Mouse (Mus musculus) CH12.LX (cell line): ENCODE data around the gene Hspb9. TPM values are rescaled to one million over a fixed set of nuclear protein-coding genes. Genes with fewer than 3 reads are reported as not detected.

Experiments used
- DNase-seq: peaks from one replicate; pipeline ENCODE4 v3.0.0-alpha.2; 2013; ENCODE audit errors: extremely low read depth
- H3K27ac ChIP-seq: 2 replicates; pipeline ENCODE4 v1.5.1; 2012; ENCODE audit warnings: low read depth, mild to moderate bottlenecking, control low read depth, moderate library complexity; ENCODE audit not compliant: insufficient read depth
- H3K27me3 ChIP-seq: replicated peaks from 2 replicates; pipeline ENCODE3; 2012; ENCODE audit warnings: inconsistent platforms
- H3K36me3 ChIP-seq, 2 experiments: replicated peaks in 1 of 2; 2 replicates each; pipeline versions ENCODE3 to v1.6.1; 2012; ENCODE audit warnings: inconsistent platforms in 1 of 2, low read length in 1 of 2, mild to moderate bottlenecking in 1 of 2, mixed read lengths in 1 of 2, moderate library complexity in 1 of 2; ENCODE audit not compliant: control insufficient read depth in 1 of 2, insufficient read depth in 1 of 2
- H3K4me1 ChIP-seq, 2 experiments: 2 replicates each; pipeline ENCODE4 v1.6.1; 2012; ENCODE audit warnings: inconsistent platforms in 1 of 2, moderate library complexity in 1 of 2; ENCODE audit not compliant: insufficient read depth in 2 of 2, control insufficient read depth in 1 of 2
- H3K4me2 ChIP-seq: 2 replicates; pipeline ENCODE4 v1.6.1; 2012; ENCODE audit warnings: low read depth, mild to moderate bottlenecking, control low read depth; ENCODE audit not compliant: poor library complexity, insufficient read depth, severe bottlenecking
- H3K4me3 ChIP-seq, 3 experiments: fragments of 150-350 bp in 1 of 3; sonication (generic) in 1 of 3; replicated peaks in 1 of 3; 2 replicates each; pipeline versions ENCODE3 to v1.5.1; 2011 to 2012; ENCODE audit warnings: low read depth in 2 of 3, low read length in 2 of 3, mild to moderate bottlenecking in 2 of 3, moderate library complexity in 2 of 3, control low read depth in 1 of 3, improper control_type of control experiment in 1 of 3, inconsistent platforms in 1 of 3, mixed read lengths in 1 of 3; ENCODE audit not compliant: poor library complexity in 1 of 3
- H3K79me2 ChIP-seq: replicated peaks from 2 replicates; pipeline ENCODE4 v1.6.1; 2012; ENCODE audit warnings: mild to moderate bottlenecking, moderate library complexity; ENCODE audit not compliant: control insufficient read depth, poor library complexity, insufficient read depth, severe bottlenecking; ENCODE audit errors: extremely low read depth
- H3K9ac ChIP-seq: 2 replicates; pipeline ENCODE4 v1.6.1; 2012; ENCODE audit warnings: low read depth, mild to moderate bottlenecking, control low read depth, moderate library complexity; ENCODE audit not compliant: insufficient read depth
- H3K9me3 ChIP-seq: replicated peaks from 2 replicates; pipeline ENCODE3; 2012; ENCODE audit warnings: low read length, inconsistent platforms, mixed read lengths
- BHLHE40 ChIP-seq: IDR thresholded peaks from 2 replicates; pipeline ENCODE4 v1.6.1; 2011; ENCODE audit warnings: mild to moderate bottlenecking, low read depth, low read length, improper control_type of control experiment
- ETS1 ChIP-seq: conservative IDR thresholded peaks from 2 replicates; pipeline ENCODE4 v1.6.1; 2012; ENCODE audit warnings: low read depth, mild to moderate bottlenecking, inconsistent platforms, low read length, improper control_type of control experiment, moderate library complexity
- IRF4 ChIP-seq: IDR thresholded peaks from 2 replicates; pipeline ENCODE4 v1.6.1; 2014; ENCODE audit warnings: low read depth, mild to moderate bottlenecking, inconsistent platforms, low read length, improper control_type of control experiment
- JUN ChIP-seq: IDR thresholded peaks from 2 replicates; pipeline ENCODE4 v1.6.1; 2011; ENCODE audit warnings: low read depth, mild to moderate bottlenecking, low read length, improper control_type of control experiment, moderate library complexity; ENCODE audit not compliant: insufficient read depth
- KAT2A ChIP-seq: IDR thresholded peaks from 2 replicates; pipeline ENCODE4 v1.6.1; 2012; ENCODE audit warnings: low read length, improper control_type of control experiment, inconsistent platforms; ENCODE audit not compliant: insufficient replicate concordance
- MAFK ChIP-seq: IDR thresholded peaks from 2 replicates; pipeline ENCODE4 v1.6.1; 2011; ENCODE audit warnings: low read length, improper control_type of control experiment; ENCODE audit not compliant: insufficient replicate concordance
- MAX ChIP-seq: IDR thresholded peaks from 2 replicates; pipeline ENCODE4 v1.6.1; 2011; ENCODE audit warnings: low read length, improper control_type of control experiment
- MAZ ChIP-seq: IDR thresholded peaks from 2 replicates; pipeline ENCODE4 v1.6.1; 2012; ENCODE audit warnings: low read depth, mild to moderate bottlenecking, inconsistent platforms, low read length, improper control_type of control experiment, moderate library complexity
- MYC ChIP-seq: IDR thresholded peaks from 2 replicates; pipeline ENCODE4 v1.6.1; 2011; ENCODE audit warnings: low read depth, mild to moderate bottlenecking, improper control_type of control experiment, low read length
- NRF1 ChIP-seq: IDR thresholded peaks from 2 replicates; pipeline ENCODE4 v1.6.1; 2014; ENCODE audit warnings: low read depth, mild to moderate bottlenecking, inconsistent platforms, low read length, improper control_type of control experiment, moderate library complexity
- POLR2A ChIP-seq: IDR thresholded peaks from 2 replicates; pipeline ENCODE4 v1.6.1; 2011; ENCODE audit warnings: low read depth, mild to moderate bottlenecking, improper control_type of control experiment, low read length
- POLR2AphosphoS2 ChIP-seq: IDR thresholded peaks from 2 replicates; pipeline ENCODE4 v1.6.1; 2011; ENCODE audit warnings: low read depth, low read length, improper control_type of control experiment
- RCOR1 ChIP-seq: conservative IDR thresholded peaks from 2 replicates; pipeline ENCODE4 v1.6.1; 2012; ENCODE audit warnings: low read depth, mild to moderate bottlenecking, inconsistent platforms, low read length, improper control_type of control experiment
- UBTF ChIP-seq: IDR thresholded peaks from 2 replicates; pipeline ENCODE4 v1.6.1; 2012; ENCODE audit warnings: low read depth, mild to moderate bottlenecking, inconsistent platforms, low read length, improper control_type of control experiment, moderate library complexity
- ZKSCAN1 ChIP-seq: IDR thresholded peaks from 2 replicates; pipeline ENCODE4 v1.6.1; 2012; ENCODE audit warnings: low read depth, inconsistent platforms, low read length, improper control_type of control experiment, borderline replicate concordance
- dilution Hi-C: fragments of 300-500 bp; cut with MboI; formaldehyde crosslinking; loops from 2 replicates; pipeline ENCODE4 v1.14.3; 2020; ENCODE audit warnings: low sequenced_read_pairs; ENCODE audit not compliant: extremely low pct_unique_long_range_greater_than_20kb, extremely low pct_ligation_motif_present
- in situ Hi-C: fragments of 300-500 bp; cut with MboI; formaldehyde crosslinking; loops from 3 replicates; pipeline ENCODE4 v1.14.3; 2019; ENCODE audit warnings: low sequenced_read_pairs, low pct_ligation_motif_present, low pct_unique_long_range_greater_than_20kb, mixed read lengths
- polyA plus RNA-seq: library from polyadenylated mRNA; unstranded; fragments of >175 nt; gene quantifications from 2 replicates; pipeline ENCODE4 v1.2.1, GENCODE M21; 2012; ENCODE audit warnings: low read depth; ENCODE audit not compliant: insufficient read length
- total RNA-seq, 2 experiments: library from RNA; depleted of rRNA; stranded (reverse); fragments of 300-350 nt in 1 of 2; fragments of >200 nt in 1 of 2; gene quantifications; 2 replicates each; pipeline ENCODE4 v1.2.3; 2012 to 2014

Gene Hspb9
- total and polyA plus RNA-seq, 3 experiments, result 0.54 TPM; not detected in 2

DNA sequence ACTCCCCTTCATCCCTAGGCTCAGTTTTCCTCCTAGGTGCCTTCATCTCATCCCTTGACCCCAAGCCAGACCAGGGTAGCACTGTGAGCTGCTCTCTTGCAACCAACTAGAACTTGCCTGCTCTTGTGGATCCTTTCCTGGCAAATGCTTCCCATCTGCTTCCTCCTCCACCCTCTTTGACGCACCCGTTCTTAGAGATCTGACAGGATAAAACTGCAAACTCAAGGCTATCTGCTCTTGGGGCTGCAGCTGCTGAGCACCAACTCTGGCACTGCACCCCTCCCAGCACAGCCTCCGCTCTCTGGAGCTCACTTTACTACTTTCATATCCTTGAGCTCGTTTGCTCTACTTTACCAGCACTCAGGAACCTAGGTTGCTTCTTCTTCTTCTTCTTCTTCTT is 35.0 kb downstream of the Hspb9 start:
- no peak overlapping the region for H3K4me2 ChIP-seq
- 0 out of 4 replicates have a peak, but pooled peaks cover 0 to 3% of the 10 kb centered on the region in 2 experiments for H3K4me1 ChIP-seq
- peaks cover 27 to 90% of the 10 kb centered on the region in 2 experiments for H3K36me3 ChIP-seq
- DNase-seq, result no peak
- no peak overlapping the region for H3K27ac ChIP-seq
- in situ Hi-C loops (no loop called here), dilution Hi-C loops (no loop called here)
- no peak overlapping the region for H3K9ac ChIP-seq
- H3K9me3 ChIP-seq, result peaks cover 3% of the 10 kb centered on the region
- no peaks in the 10 kb centered on the region for H3K79me2 ChIP-seq
- no peak overlapping the region for H3K4me3 ChIP-seq
- TF ChIP-seq IRF4, result no peak
- TF ChIP-seq MAFK, result no peak
- no peak for TF ChIP-seq MAX
- no peak for TF ChIP-seq MYC
- H3K27me3 ChIP-seq, result no peaks in the 10 kb centered on the region

DNA sequence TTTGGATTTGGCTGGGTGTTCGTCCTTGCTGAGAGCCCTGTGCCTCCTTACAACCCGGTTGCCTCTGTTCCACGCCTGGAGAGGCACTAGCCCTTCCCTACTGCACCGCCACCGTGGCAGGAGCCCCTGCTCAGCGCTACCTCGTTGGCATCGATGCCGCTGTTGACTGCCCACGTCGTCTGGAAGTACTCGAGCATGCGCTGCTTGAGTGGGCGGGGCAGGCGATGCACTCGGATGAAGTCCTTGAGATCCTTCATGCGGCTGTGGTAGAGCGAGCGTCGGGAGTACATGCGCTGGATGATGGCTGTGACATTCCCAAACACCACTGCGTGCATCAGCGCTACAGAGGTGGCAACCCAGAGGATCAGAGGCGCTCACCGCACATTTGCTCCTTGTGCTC is 35.8 kb downstream of the Hspb9 start:
- H3K4me1 ChIP-seq, result 0 out of 4 replicates have a peak, but pooled peaks cover 0 to 3% of the 10 kb centered on the region in 2 experiments
- in situ Hi-C loops (no loop called here), dilution Hi-C loops (no loop called here)
- H3K36me3 ChIP-seq, result peaks cover 32 to 92% of the 10 kb centered on the region in 2 experiments
- H3K27me3 ChIP-seq, result no peaks in the 10 kb centered on the region
- no peak overlapping the region for H3K9ac ChIP-seq
- no peak overlapping the region for H3K4me2 ChIP-seq
- no peak for TF ChIP-seq MAZ
- no peak for TF ChIP-seq NRF1
- no peak for TF ChIP-seq ETS1
- TF ChIP-seq MAX, result no peak
- TF ChIP-seq IRF4, result no peak
- TF ChIP-seq KAT2A, result no peak
- no peak for TF ChIP-seq POLR2AphosphoS2
- TF ChIP-seq BHLHE40, result no peak
- TF ChIP-seq RCOR1, result no peak
- TF ChIP-seq UBTF, result no peak
- TF ChIP-seq ZKSCAN1, result no peak
- no peak for TF ChIP-seq JUN
- TF ChIP-seq POLR2A, result no peak
- H3K4me3 ChIP-seq, result no peak overlapping the region
- no peak overlapping the region for H3K27ac ChIP-seq
- H3K79me2 ChIP-seq, result no peaks in the 10 kb centered on the region
- no peak for DNase-seq
- peaks cover 3% of the 10 kb centered on the region for H3K9me3 ChIP-seq
